Mouse (Mus musculus) adrenal gland, adult 18-20 months (tissue): ENCODE data around the gene Mrps12. TPM values are rescaled to one million over a fixed set of nuclear protein-coding genes. Genes with fewer than 3 reads are reported as not detected.

Source experiments
- DNase-seq, 2 experiments: peaks; one replicate each; pipeline ENCODE4 v3.0.0; 2021 to 2022; ENCODE audit warnings: low spot score in 2 of 2
- long read RNA-seq, 2 experiments: library from polyadenylated mRNA; stranded (forward); transcript quantifications; one replicate each; pipeline ENCODE4 v2.0.0; 2021
- total RNA-seq, 2 experiments: library from RNA; stranded (reverse); gene quantifications; 1 replicate in 1 of 2; 2 replicates in 1 of 2; pipeline ENCODE4 v1.2.3; 2021

The Mrps12 gene
- total RNA-seq: 10 to 100 TPM; 72.4 to 79.4 TPM
- long read RNA-seq, experiment 1, transcript Mrps12-204 (2 exons, 883 nt): minor isoform, 6 of 22 reads
- long read RNA-seq, experiment 1, transcript Mrps12-201 (3 exons, 722 nt): major isoform, 13 of 22 reads
- long read RNA-seq, experiment 1, partial matches to known transcripts: 0 of 22 reads
- long read RNA-seq, experiment 1, other reads (novel, unspliced or antisense): 3 of 22 reads
- long read RNA-seq, experiment 2, transcript Mrps12-201 (3 exons, 722 nt): major isoform, 78 of 114 reads
- long read RNA-seq, experiment 2, transcript Mrps12-204 (2 exons, 883 nt): minor isoform, 26 of 114 reads
- long read RNA-seq, experiment 2, partial matches to known transcripts: 0 of 114 reads
- long read RNA-seq, experiment 2, other reads (novel, unspliced or antisense): 10 of 114 reads

GRCm38 (mm10) chr7:28741709-28742438 is at the start of gene Mrps12, which contains the start of gene Sars2:
Gene Mrps12, minus strand, starts transcription at chr7:28741820.
Gene Sars2, plus strand, starts transcription at chr7:28741992.
- DNase-seq: peak; percentile 93 to 95

- no peak for DNase-seq
These were observed 48.6 kb upstream of the Mrps12 start for GRCm38 (mm10) chr7:28790066-28790806.

- DNase-seq: no peak
These were observed 47.6 kb upstream of the Mrps12 start for GRCm38 (mm10) chr7:28789235-28789634.

GRCm38 (mm10) chr7:28788307-28789195 is 46.9 kb upstream of the Mrps12 start, which contains the start of gene Rinl:
Gene Rinl, plus strand, starts transcription at chr7:28788969.
- no peak for DNase-seq

- DNase-seq: no peak
These were observed 46.3 kb upstream of the Mrps12 start for GRCm38 (mm10) chr7:28787884-28788283.

GRCm38 (mm10) chr7:28785161-28785560 is 43.5 kb upstream of the Mrps12 start:
- DNase-seq: no peak

DNA sequence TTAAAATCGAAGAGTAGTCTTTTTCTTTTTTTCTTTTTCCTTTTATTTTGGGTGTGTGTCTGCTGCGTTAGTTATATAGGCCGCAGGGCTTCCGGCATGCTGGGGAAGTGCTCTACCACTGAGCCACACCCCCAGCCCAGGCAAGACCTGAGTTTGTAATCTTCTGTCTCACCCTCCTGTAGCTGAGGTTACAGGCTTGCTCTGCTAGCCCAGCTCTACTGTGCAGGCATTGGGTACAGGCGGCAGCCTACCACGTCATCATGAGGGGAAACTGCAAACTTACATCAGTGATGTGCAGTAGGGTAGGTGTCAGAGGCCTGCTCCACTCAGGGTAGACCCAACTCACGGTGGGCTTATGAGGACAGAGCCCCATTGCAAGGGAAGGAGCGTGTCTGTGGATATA is 39.6 kb upstream of the Mrps12 start:
- DNase-seq: no peak

GRCm38 (mm10) chr7:28780857-28781256 is 39.2 kb upstream of the Mrps12 start:
- no peak for DNase-seq

DNA sequence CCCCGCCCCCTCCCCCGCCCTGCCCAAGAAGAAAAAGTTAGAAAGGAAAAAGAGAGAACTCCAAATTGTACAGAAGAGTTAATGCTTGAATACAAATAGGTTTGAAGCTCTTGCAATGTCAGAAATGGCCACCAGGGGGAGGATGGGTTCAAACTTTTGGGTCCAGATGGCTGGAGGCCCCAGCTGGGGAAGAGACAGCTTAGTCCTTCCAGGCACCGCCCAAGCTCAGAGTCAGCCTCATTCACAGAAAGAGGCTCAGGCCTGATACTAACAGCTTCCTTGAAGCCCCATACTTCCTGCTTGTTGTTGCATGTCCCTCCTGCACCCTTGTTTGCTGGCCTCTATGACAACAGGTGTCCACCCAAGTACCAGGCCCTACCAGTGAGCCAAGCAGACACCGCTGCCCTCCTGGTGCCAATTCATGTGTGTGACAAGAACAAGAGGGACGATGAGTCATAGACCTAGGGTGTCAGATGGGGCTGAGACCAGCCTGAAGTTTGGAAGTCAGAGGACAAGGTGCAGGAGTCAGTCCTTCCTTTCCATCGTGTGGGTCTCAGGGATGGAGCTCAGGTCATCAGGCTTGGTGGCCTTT is 38.5 kb upstream of the Mrps12 start:
- peak; percentile 83 to 89 for DNase-seq

DNA sequence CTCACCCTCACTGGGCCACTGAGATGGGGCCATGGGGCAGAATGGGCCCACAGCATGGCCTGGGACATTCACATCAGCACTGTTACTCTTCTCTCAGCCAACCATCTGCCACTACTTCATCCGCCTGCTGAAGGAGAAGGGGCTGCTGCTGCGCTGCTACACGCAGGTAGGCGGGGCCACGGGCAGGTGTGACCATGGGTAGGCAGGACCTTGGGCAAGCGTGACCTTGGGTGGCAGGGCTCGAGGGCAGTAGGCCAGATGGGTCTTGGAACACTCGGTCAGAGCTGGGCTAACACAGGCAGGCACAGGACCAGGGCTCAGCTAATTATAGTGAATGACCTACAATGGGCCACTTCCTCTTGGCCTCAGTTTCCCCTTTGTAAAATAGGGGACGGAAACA is 37.2 kb upstream of the Mrps12 start:
- no peak for DNase-seq

GRCm38 (mm10) chr7:28775129-28775528 is 33.5 kb upstream of the Mrps12 start:
- DNase-seq: no peak

DNA sequence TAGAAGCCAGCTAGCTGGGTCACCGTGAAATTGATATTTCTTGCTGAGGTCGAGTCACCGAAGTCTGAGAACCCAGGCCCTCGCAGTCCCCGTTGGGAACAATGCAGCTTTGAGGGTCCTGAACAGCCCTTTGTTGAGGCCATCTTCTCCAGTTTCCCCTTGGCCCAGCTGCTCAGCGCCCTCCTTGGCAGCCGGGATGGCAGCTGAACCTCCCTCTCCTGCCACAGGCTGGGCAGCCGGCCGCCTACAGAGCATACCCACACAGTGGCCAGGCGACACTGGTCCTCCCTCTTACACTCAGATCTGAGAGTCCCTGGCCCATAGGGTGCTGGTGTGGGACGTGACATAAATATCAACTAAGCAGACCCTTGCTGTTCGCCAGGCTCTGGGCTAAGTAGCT is 32.5 kb upstream of the Mrps12 start:
- DNase-seq: no peak

- DNase-seq: no peak
These were observed 31.5 kb upstream of the Mrps12 start for GRCm38 (mm10) chr7:28773163-28773562.

- DNase-seq: no peak
These were observed 30.2 kb upstream of the Mrps12 start for GRCm38 (mm10) chr7:28771867-28772266.

GRCm38 (mm10) chr7:28770309-28770708 is 28.7 kb upstream of the Mrps12 start:
- no peak for DNase-seq

GRCm38 (mm10) chr7:28769414-28769958 is 27.9 kb upstream of the Mrps12 start:
- DNase-seq: no peak

- DNase-seq: no peak
These were observed 25.9 kb upstream of the Mrps12 start, which contains the start of gene Nfkbib for GRCm38 (mm10) chr7:28767462-28767965. Gene Nfkbib, minus strand, starts transcription at chr7:28767512.

DNA sequence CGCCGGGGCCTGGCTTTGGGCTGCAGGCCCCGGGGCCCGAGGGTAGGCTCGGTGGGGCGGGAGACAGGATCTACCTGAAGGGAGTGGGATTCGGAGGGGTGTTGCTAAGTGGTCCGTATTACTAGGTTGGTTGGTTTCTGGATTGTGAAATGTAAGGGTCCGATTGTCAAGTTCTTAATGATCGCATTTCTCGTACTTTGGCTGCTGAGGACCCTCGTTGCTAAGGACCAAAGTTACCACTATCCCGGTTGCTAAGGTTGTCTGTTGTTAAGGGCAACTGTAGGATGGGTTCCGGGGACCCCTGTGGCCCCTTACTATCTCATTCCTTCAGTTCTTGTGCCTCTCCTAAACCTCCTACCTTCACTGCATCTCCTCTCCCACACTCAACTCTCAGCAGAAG is 25.3 kb upstream of the Mrps12 start:
- DNase-seq: no peak

DNA sequence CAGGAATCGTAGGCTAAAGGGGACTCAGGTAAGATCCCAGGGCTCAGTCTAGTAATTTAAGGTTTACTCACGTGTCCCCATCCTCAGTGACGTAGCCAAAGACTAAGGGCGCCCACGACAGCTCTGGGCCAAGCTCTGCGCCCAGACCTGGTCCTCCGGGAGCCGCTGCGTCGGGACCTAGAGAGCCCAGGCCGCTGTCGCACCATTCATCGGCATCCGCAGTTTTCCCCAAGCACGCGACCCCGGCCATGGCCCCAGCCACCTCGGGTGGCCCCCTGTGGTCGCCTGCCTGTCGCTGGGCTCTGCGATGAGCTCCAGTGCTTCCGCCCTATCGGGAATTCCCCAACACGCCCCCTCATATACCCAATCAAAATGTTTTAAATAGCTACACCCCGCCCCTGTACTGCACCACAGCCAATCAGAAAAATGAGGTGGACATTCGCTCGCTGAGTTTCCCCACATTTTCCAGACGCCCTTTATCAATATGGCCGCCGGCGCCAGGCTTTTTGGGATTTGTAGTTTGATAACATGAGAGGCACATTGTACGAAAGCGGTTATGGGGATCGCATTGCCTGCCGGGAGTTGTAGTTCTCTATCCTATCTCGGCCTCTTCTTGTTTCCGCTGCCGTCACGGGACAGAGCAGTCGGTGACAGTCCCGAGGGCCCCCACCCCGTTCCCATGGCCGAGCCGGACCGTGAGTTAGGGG is 24.7 kb upstream of the Mrps12 start, which contains the start of gene Sirt2:
Gene Sirt2 (plus strand): TSS at position 563 of the 707 bp plus-strand sequence.
- DNase-seq: peak; percentile 82 to 84
